Mouse (Mus musculus) lung, postnatal 14 days (tissue): ENCODE measurements around the gene Avl9.

ENCODE experiments used
- DNase-seq: peaks from one replicate; pipeline ENCODE4 v3.0.0; 2021

Avl9 gene

DNA sequence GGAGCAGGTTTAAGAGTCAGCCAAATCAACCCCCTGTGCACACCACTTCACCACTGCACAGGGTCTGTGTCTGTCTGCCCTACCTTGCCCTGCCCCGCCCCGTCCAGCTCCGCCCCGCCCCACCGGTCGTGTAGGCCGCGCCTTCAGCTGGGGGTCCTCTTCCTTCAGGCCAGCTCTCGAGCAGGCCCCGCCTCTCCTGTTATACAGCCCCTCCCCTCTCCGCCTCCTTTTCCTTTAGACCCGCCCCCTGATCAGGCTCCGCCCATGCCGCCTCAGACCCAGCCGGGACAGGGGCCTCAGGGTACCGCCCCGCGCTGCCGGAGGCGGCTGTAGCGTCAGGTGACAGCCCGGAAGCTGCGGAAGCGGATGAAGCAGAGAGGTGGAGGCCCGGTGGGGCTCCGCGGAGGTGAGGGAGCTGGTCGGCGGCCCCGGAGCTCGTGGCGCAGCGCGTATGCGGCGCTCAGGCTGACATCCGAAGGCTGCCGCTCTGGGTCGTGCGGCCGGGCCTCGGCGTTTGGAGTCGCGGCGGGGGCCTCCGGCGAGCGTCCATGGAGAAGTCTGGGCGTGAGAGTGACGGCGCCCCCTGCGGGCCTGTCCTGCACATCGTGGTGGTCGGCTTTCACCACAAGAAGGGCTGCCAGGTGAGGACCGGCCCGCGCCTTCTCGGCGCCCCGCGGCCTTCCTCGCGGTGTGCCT, at the start of gene Avl9:
Gene Avl9, plus strand, starts transcription at position 326 of the 696 bp plus-strand sequence.
- peak; percentile 99 for DNase-seq

DNA sequence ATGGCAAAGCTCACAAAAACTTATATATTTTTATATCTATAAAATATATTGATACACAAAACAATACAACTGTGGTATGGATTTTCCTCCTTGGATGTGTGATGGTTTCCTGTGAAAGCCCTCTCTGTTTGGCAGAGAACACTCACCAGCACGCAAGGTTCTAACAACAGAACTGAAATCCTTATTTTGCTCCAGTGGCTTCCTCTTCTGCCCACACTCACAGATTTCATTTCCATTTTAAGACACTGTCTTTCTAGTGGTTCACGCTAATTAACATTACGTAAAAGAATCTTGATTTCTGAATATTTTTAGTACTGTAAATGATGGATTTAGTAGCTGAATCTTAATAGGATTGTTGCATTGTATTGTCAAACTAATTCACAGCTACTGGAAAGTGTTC, 26.5 kb upstream of the Avl9 start:
- DNase-seq, result no peak

DNA sequence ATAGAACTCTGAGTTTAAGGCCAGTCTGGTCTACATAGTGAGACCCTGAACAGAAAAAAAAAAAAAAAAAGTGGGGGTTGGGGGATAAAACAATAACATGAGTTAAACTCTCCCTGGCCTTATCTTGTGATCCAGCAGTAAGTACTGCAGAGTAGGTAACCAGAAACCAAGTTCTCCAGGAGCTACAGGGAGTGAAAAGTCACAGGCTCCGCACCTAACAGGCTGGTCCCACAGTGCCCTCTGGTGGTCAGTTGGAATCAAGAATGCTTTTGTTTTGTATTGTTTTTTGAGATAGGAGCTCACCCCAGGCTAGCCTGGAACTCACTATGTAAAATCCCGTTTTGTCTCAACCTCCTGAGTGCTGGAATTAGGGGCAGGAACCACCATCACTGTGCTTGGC, 23.5 kb upstream of the Avl9 start:
- DNase-seq, result peak; percentile 83

DNA sequence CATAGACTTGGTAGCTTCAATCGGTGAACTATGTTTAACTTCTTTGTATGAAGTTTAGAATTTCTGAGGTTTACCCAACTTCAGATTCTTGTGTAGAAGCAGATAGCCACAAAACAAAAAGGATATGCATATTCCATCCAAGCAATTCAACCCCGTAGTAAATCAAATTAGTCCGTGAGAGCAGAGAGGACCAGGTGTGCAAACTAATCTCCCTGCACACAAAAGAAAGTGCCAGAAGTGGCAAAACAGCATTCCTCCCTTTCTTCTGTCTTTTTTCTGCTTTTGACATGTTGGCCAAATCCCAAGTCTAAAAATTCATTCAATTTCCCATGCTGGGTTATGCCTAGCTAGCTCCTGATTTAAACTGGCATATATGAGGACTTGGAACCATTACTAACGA, 22.3 kb upstream of the Avl9 start:
- no peak for DNase-seq

DNA sequence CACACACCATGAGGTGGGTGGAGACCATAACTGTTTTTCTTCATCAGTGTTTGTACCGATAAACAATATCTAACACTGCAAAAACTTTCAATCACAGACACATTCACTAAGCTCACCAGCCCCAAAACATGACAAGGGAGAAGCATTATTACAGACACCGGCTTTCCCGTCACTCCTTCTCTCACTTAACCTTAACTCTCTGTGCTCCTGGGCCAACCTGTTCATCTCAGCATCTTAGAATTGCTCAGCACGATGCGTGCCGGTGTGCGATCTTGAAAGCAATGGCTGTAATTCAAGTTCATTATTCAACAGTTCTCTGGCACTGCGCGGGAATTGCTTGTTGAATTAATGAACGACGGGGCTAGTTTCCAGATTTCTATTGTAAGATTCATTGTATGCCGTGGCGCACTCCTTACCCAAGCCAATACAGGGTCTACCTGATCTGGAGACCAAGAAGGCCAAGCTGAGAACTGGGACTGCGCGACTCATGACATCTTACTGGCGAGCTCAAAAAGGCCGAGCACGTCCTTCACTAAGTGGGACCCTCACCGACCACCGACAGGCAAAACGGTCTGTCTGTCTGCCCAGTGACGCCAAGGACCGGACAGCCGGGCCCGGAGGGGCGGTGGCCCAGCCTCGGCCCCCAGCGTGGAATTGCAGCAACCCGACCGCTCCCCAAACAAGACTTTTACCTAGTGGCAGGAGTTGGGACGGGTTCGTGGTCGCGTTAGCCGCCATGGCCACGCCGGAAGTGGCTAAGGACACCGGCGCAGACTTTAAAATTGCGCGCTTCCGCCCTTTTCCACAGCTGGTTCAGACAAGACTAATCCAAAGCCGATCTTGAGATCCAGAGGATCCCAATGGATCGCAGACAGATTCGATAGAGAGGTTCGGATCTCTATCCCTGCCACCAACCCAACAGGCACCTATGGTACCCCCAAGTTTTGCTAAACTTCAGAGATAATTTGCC, 10.5 kb upstream of the Avl9 start, which contains the start of gene Lsm5:
Gene Lsm5, minus strand, starts transcription at position 780 of the 970 bp plus-strand sequence.
- peak; percentile 87 for DNase-seq

DNA sequence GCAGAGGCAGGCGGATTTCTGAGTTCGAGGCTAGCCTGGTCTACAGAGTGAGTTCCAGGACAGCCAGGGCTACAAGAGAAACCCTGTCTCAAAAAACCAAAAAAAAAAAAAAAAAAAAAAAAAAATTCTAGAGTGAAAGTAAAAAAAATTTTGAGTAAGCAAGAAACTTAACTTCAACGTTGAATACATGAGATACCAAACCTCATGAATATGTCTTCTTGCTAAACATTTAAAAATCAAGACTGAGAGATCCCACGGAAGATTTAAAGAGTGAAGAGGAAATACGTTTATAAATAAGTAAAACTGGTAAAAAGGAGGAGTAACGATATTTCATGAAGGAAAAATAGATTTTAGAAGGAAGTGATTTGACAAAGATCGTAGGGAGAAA, 519 bp upstream of the Avl9 start:
- DNase-seq, result no peak

DNA sequence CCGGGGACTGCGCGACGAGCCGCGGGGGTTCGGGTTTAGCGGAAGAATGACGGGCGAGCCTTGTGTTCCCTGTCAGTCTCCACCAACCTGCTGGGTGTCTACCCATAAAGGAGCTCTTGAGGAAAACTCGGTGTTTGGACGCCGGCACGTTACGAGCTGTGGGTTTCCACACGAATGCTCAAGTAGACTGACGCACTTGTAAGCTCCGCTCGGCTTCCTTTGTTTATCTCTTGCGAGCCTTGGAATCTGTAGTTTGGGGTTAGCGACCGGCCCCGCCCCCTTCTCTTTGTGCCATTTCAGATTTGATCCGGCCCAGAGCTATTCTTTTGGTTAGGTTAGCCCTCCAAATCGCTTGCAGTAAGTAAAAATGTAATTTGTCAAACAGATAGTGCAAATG, 569 bp downstream of the Avl9 start:
- DNase-seq, result peak; percentile 46

DNA sequence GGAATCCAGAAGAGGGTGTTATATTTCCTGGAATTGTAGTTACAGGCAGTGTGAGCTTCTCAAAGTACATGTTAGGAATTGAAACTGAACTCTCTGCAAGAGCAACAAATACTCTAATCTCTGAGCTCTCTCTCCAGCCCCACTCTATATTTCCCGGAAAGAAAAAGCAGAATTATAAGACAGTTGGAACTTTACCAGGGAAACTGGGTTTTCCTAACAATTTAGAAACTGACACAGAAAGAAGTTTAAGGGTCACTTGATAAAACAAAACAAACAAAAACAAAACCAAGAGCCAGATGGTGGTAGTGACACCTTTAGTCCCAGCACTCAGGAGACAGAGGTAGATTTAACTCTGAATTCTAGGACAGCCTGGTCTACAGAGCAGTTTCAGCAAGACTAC, 4.4 kb downstream of the Avl9 start:
- no peak for DNase-seq

DNA sequence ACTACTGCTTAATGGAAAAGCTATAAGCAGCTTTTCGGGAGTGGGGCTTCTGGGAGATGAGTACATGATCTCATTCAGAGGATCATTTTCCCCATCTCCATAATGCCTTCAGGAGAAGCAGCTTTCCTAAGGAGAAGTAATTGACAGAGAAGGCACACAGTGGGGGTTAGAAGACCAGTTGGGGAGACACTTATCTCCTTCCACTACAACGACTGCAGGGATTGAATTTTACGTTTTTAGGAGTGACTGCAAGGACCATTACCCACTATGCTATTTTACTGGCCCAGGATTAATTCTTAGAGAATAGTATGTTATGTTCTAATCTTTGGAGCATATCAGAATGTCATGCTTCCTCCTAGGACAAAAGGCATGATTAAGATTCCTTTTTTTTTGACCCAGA, 6.2 kb downstream of the Avl9 start:
- no peak for DNase-seq

DNA sequence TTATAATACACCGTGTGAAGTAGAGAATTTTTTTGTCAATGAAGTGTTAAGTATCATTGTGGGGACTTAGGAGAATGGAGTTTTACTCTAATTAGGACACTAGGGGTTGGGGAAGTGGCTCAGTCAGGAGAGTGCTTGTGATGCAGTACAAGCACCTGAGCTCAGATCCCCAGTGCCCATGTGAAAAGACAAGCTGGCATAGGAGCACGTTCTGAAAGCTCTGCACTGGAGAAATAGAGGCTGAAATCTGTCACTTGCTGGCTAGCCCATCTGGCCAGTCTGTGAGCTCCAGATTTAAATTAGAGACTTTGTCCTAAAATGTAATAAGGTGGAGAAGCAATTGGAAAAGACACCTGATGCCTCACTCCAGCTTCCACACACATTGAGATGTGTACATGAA, 17.8 kb downstream of the Avl9 start:
- DNase-seq, result no peak

DNA sequence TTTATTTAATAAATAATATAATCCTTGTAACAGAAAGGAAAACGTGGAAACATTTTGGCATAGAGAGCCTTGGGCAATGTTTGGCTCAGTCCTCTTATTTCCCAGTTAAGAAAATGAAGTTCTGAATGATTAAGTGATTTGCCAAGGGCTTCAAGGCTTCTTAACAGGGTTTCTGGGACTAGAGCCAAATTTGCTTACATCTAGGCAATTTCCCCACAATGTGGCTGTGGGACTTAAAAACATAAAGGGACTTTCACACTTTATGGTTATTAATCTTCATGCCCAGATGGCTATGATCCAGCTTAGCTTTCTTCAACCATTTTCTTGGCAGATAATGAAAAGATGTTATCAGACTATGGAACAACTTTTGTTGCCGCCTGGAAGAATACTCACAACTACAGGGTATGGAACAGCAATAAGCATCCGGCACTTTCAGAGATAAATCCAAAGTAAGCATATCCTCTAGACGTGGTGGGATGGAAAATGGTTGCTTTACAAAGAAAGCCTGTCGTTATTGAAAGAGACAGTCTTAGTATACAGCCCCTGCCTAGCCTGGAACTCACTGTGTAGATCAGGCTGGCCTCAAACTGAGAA, 31.3 kb downstream of the Avl9 start:
- no peak for DNase-seq

DNA sequence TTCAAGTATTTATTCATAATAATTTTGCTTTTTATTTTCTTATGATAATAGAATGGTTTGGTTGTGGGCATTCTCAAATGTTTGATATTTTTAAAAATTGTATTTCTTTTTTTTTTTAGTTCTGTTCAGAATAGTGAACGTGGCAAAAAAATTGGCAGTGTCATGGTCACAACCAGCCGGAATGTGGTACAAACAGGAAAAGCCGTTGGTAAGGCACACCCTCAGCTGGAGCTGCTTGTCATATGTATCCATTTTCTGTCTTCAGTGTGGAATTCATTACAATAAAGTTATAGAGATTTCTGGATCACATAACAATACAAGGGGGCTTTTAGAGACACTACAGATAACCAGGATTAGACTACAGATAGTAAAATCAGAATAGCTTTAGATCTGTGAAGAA, 39.0 kb downstream of the Avl9 start:
- no peak for DNase-seq

DNA sequence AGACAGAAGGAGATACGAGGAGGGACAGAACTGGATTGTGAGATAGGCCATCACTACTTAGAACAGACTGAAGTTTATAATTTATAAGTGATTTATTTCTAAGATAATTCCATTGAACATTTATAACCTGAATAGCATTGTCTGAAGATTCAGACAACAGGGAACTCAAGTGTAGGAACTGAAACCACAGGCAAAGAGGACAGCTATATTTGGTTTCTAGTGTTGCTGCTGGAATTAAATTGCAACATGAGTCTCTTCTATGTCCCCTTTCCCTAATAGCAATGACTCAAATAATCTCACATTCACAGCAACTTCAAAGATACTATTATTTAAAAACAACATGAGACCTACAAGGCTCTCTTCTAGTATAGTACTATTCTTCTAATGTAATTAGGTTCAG, 41.4 kb downstream of the Avl9 start:
- DNase-seq, result no peak

DNA sequence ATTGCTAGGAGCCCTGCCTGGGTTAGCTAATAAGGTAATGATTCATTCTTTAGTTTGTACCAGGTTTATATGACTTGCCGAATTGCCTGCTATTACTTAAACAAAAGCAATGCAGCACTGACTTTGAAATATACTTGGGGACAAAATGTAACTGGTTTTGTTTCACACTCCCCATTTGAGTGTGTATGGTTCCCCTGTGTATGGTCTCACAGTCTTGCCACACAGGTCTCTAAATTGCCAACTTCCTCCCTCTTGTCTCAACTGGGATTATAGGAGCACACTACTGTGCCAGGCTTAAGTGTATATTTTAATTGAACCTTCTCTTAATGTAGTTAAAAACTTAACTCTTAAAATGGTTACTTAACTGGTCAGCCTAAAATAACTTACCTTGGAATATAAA, 44.6 kb downstream of the Avl9 start:
- no peak for DNase-seq

DNA sequence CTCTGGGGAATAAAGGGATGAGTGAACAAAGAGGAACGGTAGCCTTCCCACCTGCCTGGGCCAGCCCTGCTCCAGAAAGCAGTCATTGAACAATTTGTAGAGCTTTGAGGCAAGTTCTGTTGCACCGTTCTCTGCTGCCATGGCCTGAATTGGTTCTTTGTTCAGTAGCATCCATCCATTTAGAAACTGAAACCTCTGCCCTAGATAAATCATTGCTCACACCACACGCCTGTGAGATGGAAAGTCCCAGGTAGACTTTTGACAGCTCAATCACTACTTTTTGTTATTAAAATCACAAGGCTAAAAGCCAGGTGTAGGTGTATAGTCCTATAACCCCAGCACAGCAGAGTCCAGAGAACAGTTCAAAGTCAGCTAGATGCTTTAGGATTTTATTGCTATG, 50.6 kb downstream of the Avl9 start:
- DNase-seq, result no peak

DNA sequence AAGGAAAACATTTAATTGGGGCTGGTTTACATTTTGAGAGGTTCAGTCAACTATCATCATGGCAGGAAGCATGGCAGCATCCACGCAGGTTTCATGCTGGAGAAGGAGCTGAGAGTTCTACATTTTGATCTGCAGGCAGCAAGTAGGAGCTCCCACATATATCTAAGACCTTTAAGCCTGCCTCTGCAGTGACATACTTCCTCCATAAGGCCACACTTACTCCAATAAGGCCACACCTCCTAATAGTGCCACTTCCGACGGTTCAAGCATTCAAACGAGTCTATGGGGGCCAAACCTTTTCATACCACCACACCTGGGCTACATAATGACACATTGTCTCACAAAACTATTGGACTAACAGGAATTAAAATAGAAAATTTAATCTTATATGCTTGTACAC, 51.0 kb downstream of the Avl9 start:
- no peak for DNase-seq

DNA sequence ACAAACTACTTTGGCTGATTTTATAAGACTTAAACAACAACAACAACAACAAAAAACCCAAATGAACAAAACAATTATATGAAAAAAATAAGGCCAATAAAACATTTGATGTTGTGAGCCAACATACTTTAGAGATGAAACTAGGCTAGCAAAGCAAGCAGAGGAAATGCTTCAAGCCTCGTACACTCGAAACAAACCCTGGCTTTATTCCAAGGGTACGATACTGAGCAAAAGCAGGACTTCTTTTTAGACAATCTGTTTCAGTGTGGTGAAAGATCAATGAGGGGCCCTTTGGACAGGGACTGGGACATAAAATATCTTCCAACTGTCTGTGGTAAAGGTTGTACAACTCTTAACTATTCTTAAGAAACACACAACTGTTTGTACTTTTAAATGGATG, 61.1 kb downstream of the Avl9 start:
- DNase-seq, result no peak

DNA sequence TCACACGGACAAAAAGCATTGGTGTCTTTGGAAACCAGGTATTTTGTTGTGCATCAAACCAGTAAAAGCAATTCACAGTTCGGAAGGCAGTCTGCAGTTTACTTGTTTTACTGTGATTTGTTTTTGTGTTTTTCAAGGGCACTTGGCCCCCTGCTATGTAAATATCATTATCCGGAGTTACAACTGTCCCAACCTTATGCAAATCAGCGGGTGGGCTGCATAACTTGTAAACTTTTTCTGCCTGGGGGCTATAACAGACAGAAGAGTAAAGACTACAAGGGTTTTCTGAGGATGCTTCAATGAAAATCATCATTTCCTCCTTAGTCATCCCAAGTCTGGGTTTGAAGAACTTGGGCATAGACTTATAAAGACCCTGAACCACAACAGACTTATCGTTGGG, 64.9 kb downstream of the Avl9 start:
- DNase-seq, result no peak

DNA sequence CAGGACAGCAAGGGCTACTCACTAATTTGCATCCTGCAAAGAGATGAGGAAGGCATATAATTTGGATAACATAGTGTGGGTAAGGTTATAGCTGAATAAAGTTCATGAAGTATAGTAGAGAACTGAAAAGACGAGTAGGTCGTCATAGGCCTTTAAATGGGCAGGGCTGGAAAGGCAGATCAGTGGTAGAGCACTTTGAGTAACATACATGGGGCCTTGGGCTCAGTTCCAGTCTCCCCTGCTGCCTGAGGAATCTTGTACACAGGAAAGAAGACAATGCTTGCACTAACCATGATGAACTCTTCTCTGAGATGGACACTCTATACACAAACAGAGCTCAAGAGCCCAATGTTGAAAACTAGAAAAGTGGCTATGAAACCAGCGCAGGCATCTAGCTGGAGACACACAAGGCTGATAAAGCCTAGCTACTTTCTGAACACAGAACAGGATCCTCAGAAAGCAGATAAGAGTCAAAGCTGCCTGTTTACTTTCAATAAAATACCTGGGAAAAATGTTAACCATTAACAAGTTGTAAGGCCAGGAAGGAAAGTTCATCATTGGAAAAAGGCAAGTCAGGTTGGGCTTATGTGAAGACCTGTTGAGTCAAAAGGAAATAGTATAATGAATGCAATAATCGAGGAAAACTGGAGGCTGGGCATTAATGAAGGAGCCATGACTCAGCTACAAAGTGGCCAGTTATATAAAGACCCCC, 69.0 kb downstream of the Avl9 start:
- no peak for DNase-seq

DNA sequence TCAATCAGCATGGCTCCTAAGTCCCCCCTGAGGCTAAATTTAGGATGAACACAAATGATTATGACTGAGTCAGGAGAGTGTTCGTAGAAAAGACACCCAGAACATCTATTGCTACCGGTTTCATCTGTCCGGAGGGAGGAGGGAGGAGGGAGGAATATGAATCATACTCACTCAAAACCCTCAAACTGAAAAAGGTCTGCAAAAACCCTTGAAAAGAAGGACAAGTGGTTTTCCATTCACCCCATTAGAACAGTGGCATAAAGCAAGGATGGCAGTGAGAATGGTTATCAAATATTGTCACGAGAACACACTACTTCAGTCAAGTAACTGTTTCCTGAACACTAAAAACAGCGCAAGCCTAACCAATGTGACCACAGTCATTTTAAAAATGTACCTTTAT, 70.4 kb downstream of the Avl9 start:
- DNase-seq, result no peak

DNA sequence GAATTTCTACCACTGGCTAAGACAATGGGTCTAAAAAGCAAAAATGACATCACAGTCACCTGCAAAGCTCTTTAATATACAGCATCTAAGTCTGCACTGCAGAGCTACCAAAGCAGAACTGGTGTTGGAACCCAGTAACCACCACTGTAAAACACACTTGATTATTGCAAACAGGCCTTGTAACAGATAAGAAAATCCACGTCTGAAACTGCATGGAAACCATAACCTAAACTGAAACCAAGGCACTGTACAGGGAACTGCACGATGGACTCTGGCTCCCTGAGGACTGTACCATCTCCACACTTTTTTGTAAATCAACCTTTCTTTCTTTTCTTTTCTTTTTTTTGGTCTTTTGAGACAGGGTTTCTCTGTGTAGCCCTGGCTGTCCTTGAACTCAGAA, 73.0 kb downstream of the Avl9 start:
- no peak for DNase-seq

DNA sequence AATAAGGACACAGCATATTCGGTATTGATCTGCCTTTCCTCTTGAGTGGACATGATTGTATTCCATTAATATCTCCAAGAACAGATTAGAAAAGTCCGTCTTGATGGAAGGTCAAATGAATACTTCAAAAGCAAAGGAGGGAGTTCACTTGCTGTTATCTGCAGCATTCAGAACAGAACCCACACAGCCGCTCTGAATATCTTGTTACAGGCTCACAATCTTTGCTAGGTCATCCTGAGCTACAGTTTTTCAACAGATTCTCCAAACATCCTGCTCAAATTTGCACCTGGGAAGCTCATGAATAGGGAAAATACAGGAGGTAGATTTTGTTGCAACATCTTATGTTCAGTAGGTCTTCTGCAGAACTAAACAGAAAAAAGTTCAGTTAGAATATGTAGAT, 74.6 kb downstream of the Avl9 start:
- no peak for DNase-seq

DNA sequence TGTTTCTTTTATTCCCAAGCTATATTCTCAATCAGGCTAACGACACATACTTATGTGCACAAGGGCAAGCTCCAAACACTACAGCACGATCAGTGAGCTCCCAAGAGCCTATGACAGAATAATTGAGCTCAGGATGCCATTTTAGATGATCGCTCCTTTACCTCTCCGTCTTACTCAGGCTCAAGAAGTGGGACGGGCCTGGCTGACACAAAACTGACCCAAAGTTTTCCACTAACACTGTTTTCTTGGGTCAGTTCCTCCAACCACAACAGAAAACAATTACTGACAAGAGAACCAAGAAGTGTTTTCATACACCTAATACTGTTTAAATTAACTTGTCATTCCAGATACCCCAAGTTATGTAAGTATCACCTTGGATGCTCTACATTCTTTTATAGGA, 80.1 kb downstream of the Avl9 start:
- DNase-seq, result no peak
